Mouse (Mus musculus) spleen, adult 12 weeks (tissue): ENCODE data around the gene Rps6kc1.

Experiments used
- DNase-seq: peaks from one replicate; pipeline ENCODE4 v3.0.0; 2022; ENCODE audit warnings: low spot score

Rps6kc1 gene

DNA sequence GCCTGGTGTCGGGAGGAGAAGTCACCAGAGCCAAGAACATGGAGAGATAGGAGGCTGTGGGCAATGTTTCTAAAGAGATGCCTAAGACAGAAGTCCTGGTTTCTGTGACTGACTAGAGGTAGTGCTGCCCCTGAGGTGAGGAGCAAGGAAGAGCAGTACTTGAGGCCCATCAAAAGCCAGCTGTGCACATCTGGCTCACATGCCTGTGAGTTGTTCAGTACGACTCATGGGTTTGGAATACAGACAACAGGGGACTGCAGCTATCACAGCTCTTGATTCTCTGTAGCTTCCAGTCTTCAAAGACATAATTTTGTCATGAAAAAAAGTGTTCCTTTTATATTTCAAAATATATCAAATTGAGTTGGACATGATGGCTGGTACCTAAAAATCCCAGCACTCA is 10.5 kb downstream of the Rps6kc1 start:
- DNase-seq: no peak

DNA sequence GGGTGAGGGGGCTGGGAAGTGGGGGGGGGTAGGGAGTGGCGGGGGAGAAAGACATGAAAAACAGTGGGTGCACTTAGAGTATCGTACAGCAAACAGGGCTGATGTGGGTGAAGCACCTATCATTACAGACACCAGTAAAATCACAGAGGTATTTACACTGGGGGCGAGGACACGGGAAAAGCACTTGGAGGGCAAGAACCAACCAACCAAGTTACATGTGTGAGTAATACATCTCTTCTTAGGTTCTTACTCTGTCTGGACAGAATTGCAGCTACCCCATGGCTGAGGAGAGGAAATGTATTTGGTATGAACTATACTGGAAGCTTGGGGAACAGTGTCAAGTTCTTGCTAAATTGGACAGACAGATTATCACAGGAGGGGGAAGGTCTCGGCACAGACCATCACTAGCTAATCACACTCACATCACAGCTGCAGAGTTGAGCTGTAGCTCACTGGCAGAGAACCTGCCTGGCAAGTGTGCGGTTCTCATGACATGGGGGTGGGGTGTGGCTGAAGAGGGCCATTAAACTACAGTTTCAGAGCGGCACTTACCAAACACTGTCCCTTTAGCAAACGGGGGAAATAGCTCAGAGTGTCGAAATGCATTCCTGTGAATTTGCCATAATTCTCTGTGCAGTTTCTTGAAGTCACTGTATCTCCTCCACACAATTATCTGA is 12.5 kb downstream of the Rps6kc1 start:
- DNase-seq: no peak

DNA sequence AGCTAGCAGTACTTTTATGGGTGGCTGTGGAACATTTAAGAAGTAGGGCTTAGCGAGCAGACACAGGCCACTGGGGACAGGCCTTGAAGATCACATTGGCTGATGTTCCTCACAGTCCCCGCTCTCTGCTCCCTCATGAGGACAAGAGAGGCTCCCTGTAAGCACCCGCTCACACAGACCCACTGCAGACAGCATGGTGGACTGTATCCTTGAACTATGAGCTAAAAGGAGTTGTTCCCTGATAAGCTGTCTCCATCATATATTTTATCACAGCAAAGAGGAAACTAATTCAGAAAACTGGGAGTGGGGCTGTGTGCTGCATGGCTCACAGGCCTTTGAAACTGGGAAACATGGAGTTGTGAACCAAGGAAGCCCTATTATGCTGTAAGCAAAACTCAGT is 13.4 kb downstream of the Rps6kc1 start:
- no peak for DNase-seq

DNA sequence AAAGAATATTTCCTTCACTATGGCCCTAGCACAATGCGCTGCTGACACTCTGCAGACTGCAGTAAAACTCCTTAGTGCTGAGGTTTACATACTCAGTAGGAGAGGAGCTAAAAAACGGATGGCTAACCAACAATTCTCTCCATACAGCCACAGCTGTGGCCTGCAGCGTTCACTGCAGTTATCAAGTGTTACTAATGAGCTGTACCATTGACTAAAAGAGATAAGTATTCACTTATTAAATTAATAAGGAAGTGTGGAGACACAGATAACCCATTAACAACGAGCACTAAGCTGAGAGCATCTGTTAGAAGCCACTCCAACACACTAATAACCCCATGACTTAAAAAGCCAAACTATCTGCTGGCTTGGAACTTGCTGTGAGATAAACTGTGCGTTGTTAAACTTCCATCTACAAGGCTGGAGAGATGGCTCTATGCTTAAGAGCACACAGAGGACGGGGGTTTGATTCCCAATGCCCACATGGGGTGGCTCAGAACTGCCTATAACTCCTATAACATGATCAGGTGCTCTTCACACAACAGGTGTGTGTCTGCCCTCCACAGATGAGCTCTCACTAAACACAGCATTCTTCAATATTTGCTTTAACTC is 17.9 kb downstream of the Rps6kc1 start:
- no peak for DNase-seq

GRCm38 (mm10) chr1:190888646-190889045 is 22.9 kb downstream of the Rps6kc1 start:
- DNase-seq: no peak

DNA sequence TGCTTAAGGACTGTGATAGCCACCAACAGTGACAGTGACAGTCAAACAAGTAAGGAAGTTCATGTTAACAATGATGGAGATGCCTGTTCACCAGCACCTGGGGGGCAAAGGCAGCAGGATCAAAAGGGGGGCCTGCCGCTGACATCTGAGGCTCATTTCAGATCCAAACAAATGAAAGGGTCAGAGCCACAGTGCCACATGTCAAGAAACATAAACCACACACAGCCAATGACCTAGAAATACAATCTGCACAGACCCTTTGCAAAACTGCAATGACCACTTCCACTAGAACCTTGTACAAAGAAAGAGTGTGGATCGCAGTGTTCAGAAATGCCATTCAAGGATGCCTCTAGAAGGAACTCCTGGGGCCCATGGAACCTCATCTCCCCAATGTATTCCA is 23.5 kb downstream of the Rps6kc1 start:
- DNase-seq: no peak

GRCm38 (mm10) chr1:190886014-190886413 is 25.6 kb downstream of the Rps6kc1 start:
- no peak for DNase-seq

DNA sequence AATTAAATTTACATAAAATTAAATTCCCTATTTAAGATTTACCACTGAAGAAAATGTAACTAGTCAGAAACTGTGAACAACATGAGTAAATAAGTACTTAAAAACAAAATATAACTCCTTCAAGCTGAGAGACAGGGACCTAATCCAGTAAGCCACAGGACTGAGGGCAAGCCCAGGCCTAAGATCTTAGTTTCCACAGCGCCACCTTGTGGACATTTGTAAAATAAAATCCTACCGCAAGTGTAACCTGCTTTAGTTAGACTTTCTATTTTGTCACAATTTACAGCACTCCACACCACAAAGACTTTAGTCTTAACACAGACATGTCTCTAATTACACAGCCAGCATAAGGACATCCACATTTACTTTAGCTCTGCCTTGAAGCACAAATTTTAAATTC is 30.1 kb downstream of the Rps6kc1 start:
- no peak for DNase-seq

- no peak for DNase-seq
These were observed 30.9 kb downstream of the Rps6kc1 start for GRCm38 (mm10) chr1:190880638-190881037.

- DNase-seq: no peak
These were observed 35.8 kb downstream of the Rps6kc1 start for GRCm38 (mm10) chr1:190875751-190876150.

GRCm38 (mm10) chr1:190875089-190875488 is 36.5 kb downstream of the Rps6kc1 start:
- DNase-seq: no peak

DNA sequence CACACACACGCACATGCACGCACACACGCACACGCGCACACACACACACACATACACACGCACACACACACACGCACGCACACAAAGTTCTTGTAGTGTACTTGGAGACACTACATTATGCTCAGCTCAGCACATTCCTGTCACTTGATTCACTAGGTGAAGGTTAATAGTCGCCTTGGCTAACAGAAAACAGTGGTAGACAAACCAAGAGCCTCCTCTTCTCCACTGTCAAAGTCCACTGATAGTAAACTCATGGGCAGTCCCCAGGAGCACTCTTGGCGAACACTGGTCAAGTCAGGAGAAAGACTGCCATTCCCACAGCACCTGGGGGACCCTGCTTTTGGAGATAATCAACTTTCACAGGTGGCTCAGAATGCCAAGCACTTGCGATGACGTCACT is 40.5 kb downstream of the Rps6kc1 start:
- DNase-seq: no peak

GRCm38 (mm10) chr1:190869996-190870395 is 41.6 kb downstream of the Rps6kc1 start:
- no peak for DNase-seq

DNA sequence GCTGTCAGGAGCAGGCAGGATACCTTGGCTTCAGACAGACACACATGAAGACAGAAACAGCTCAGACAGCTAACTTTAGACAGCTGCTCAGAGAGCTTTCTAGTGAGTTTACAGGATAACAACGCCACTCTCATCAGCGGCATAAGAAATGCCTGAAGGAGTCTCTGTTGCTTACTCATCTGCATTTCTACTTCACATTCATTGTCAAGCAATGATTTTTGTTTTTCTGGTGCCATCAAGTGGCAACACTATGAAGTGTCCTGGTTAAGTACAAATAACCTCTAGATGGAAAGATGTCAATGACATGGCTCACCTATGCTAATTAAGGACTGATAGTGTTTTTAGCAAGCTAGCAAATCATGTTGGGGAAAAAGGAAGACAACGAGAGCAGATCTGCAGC is 42.8 kb downstream of the Rps6kc1 start:
- no peak for DNase-seq

DNA sequence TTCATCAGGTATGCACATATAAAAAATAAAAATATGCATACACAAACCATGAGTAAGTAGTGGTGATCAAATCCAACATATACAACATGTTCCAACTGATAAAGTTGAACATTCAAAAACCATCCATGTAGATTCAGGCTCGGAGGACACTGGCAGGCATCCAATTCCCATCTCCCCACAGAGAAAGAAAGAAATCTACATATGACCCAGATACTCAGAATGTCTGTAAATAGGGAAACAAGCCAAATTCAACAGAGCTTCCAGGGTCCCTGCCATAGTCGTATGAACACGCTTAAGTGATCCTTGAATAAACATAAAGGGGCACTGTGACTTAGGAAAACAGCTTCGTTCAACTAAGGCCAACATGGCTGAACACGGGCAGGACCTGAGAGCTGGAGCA is 49.9 kb downstream of the Rps6kc1 start:
- no peak for DNase-seq

DNA sequence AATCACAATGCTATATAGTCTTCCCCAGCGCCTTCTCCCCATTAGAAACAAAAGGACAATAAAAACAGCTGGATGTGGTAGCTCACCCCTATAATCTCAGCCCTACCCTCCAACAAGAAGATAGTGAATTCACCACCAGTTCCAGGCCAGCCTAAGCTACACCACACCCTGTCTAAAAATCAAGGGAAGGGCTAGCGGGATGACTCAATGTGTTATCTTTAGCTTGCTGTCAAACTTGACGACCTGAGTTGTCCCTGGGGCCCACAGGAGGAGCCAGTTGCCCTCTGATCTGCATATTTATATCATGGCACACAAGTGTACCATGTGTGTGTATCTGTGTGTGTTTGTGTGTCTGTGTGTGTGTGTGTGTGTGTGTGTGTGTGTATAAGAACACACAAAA is 57.1 kb downstream of the Rps6kc1 start:
- DNase-seq: no peak

DNA sequence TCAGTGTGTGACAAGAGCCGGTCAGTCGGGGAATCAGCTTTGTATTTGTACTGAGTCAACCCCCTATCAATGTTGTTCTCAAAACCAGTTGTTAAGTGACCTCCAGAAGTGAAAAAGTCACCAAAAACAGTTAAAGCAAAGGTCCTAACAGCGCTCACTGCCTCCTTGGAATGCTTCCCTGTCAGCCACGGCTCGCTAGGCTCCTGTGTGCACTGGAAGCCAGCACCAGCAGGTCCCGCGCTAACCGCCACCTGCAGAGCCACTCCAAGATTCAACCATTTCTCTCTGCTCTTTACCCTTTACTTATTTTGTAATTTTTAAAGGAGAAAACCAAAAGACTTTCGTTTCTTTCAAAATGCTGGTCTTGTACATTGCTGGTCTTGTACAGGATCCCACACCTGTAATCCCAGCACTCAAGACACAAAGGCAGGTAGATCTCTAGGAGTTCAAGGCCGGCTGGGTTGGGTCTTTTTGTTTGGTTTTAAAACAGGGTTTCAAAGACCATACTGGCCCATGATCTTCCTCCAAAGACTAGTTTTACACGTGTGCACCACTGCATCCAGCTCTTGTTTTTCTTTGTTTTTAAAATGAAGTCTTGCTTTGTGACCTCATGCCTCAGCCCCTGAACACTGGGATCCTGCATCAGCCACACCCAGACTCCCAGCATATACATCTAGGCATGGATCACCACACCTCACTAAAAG is 62.3 kb downstream of the Rps6kc1 start:
- DNase-seq: no peak

DNA sequence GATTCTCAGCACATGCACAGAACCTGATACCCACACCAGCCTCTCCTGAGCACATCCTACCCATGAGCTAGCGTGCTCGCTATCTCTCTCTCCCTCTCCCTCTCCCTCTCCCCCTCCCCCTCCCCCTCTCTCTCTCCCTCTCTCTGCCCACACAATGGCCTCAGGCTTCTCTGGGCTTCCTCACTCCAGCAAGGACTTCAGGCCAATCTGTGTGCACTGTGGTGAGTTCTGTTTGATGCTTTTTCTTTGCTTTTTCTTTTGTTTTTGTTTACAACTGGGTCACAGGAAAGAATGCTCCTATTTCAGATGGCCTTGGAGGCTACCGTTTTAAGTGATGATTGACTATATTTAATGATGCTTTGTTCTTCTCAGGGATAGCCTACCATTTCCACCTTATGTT is 62.9 kb downstream of the Rps6kc1 start:
- no peak for DNase-seq

- DNase-seq: no peak
These were observed 64.6 kb downstream of the Rps6kc1 start for GRCm38 (mm10) chr1:190846956-190847355.

- no peak for DNase-seq
These were observed 65.4 kb downstream of the Rps6kc1 start for GRCm38 (mm10) chr1:190846074-190846730.

DNA sequence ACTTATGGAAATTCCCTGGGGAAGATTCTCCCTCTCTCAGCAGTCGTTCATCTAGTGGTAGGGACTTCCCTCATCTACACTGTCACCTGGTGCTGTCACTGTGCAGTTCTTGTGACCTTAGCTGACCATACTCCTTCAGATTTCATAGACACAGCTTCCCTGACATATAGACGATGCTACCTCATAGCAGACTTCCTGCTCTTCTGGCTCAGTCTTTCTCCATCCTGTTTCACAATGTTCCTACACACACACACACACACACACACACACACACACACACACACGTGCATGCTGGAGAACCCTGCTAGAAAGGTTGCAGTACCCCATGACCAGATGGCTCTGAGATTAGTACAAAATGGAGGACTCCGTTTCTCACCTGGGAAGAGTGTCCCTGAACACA is 66.2 kb downstream of the Rps6kc1 start:
- no peak for DNase-seq

- DNase-seq: no peak
These were observed 67.2 kb downstream of the Rps6kc1 start for GRCm38 (mm10) chr1:190844356-190844755.

- no peak for DNase-seq
These were observed 75.5 kb downstream of the Rps6kc1 start for GRCm38 (mm10) chr1:190836046-190836445.
